In the genomic region with DNA sequence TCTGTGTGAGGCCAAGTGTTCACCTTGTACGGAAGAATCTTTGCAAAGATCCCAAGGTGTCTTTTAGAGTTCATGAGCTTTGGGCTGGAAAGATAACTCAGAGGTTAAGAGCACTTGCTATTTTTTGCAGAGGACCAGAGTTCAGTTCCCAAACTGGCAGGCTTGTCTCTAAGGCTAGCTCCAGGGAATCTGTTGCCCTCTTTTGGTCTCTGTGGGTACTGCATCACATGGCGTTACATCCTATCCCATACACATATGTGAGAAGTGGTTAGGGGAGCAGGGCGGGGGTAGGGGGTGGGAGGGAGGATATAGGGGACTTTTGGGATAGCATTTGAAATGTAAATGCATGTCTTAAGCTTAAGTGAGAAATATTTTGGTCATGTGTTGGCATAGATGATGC, we compare ENCODE assay signal across 8 mouse cellular contexts.
DNase-seq lines count a peak whose midpoint lies in the region; ATAC-seq lines count a peak whose summit lies in the region.

No protein-coding gene starts in this region.

- H3K4me3 ChIP-seq in heart, embryonic 11.5 days (ENCODE audit: low read depth, low read length), result no peak overlapping the region

- peak; percentile 7 to 29 for DNase-seq in heart, postnatal 14 days
- DNase-seq in urinary bladder, postnatal 14 days (ENCODE audit: low spot score), result peak; percentile 7
- no peak for DNase-seq in urinary bladder, postnatal 4 days (ENCODE audit: low spot score in 2 of 2)
- peak; percentile 50 for DNase-seq in forelimb bud, embryonic 11.5 days (ENCODE audit: low read depth, low spot score)
- peak; percentile 5 for DNase-seq in naive thymus-derived CD4-positive, alpha-beta T cell, adult 2 months (ENCODE audit: low read depth)
- no peak for DNase-seq in natural killer cell, adult 2 months (ENCODE audit: low spot score in 2 of 2)
- DNase-seq in right cerebral cortex, postnatal 14 days, result no peak

- no peaks in the 10 kb centered on the region for H3K36me3 ChIP-seq in heart, embryonic 11.5 days (ENCODE audit: control insufficient read depth, insufficient read depth, low read length)

- no peak overlapping the region for H3K9ac ChIP-seq in heart, embryonic 11.5 days (ENCODE audit: low read depth, low read length)

- no peaks in the 10 kb centered on the region for H3K27me3 ChIP-seq in heart, embryonic 11.5 days (ENCODE audit: control insufficient read depth, insufficient read depth, low read length)

- H3K27ac ChIP-seq in heart, embryonic 11.5 days (ENCODE audit: low read depth, low read length), result no peak overlapping the region

- 42% methylated on average over 3 of the region's 3 CpGs for WGBS in heart, embryonic 11.5 days (ENCODE audit: insufficient replicate concordance)

- H3K9me3 ChIP-seq in heart, embryonic 11.5 days (replicated peaks; ENCODE audit: control insufficient read depth, low read length), result no peaks in the 10 kb centered on the region

- intact Hi-C loops in heart, postnatal 14 days (cut with DNase I), result loop anchor here (5.0 kb wide), 1 partner anchor 110 kb away; no protein-coding TSS in a partner anchor

- H3K4me2 ChIP-seq in heart, embryonic 11.5 days, result no peak overlapping the region

- H3K4me1 ChIP-seq in heart, embryonic 11.5 days (ENCODE audit: control insufficient read depth, insufficient read depth, low read length), result no peaks in the 10 kb centered on the region

- ATAC-seq in heart, embryonic 11.5 days (replicated peaks; ENCODE audit: insufficient number of reproducible peaks, low FRiP score, low TSS enrichment), result no peak

Comparison
In these comparisons a context has a peak if more than half of its experiments do, and no peak if none do; other contexts are left out.
1. DNase-seq: peak in heart, postnatal 14 days (2 of 2), urinary bladder, postnatal 14 days (single experiment), forelimb bud, embryonic 11.5 days (single experiment) and naive thymus-derived CD4-positive, alpha-beta T cell, adult 2 months (single experiment); none in urinary bladder, postnatal 4 days (0 of 2), natural killer cell, adult 2 months (0 of 2) and right cerebral cortex, postnatal 14 days (single experiment).